ENCODE assay signal across 25 mouse cellular contexts in the genomic region with DNA sequence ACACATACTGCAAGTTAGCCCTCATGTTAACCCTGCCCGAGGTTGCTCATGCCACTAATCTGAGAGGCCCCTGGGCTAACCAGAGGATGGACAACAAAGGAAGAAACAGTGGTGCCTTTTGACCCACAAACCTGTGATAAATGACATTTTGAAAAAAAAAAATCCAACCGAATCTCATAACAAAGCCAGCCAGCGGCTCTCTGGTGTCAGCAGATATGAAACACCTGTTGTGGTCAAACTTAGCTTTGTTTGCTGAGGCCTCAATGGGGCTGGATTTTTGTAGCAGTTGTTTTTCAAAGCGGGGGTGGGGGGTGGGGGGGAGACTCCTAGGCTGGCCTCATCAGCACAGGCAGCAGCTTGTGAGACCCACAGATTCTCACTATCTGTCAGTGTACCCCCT.
DNase-seq lines count a peak whose midpoint lies in the region; ATAC-seq and TF ChIP-seq lines count a peak whose summit lies in the region.
"Had no signal": no experiment of that assay in that cellular context is flagged by ENCODE, and none has a peak within 500 bp of the region (broad histone marks: within the 10 kb centered on the region; RNA-seq: fewer than 3 reads in every experiment).

No protein-coding gene starts in this region.

- no peak overlapping the region for H3K4me3 ChIP-seq in embryonic facial prominence, embryonic 14.5 days (ENCODE audit: low read depth, low read length)
- H3K4me3 ChIP-seq in embryonic facial prominence, embryonic 10.5 days: no peak overlapping the region
- no peak overlapping the region for H3K4me3 ChIP-seq in limb, embryonic 14.5 days (replicated peaks; ENCODE audit: low read length)
- no peak overlapping the region for H3K4me3 ChIP-seq in midbrain, postnatal 0 days (ENCODE audit: low read depth, low read length)
- H3K4me3 ChIP-seq: heart, embryonic 12.5 days; kidney, embryonic 15.5 days; limb, embryonic 12.5 days; liver, embryonic 13.5 days; neural tube, embryonic 13.5 days; stomach, embryonic 15.5 days had no signal

- ATAC-seq in embryonic facial prominence, embryonic 14.5 days (ENCODE audit: low read depth): no peak
- no peak for ATAC-seq in limb, embryonic 14.5 days (ENCODE audit: low FRiP score, low read depth)
- no peak for ATAC-seq in midbrain, postnatal 0 days (ENCODE audit: low FRiP score)
- ATAC-seq: forebrain, postnatal 0 days; hindbrain, postnatal 0 days; intestine, postnatal 0 days had no signal

- no peak overlapping the region for H3K27ac ChIP-seq in embryonic facial prominence, embryonic 14.5 days (replicated peaks; ENCODE audit: low read depth, low read length)
- no peak overlapping the region for H3K27ac ChIP-seq in embryonic facial prominence, embryonic 10.5 days (replicated peaks)
- H3K27ac ChIP-seq in limb, embryonic 14.5 days (replicated peaks; ENCODE audit: low read depth, low read length): no peak overlapping the region
- H3K27ac ChIP-seq in midbrain, postnatal 0 days (ENCODE audit: low read depth, low read length): no peak overlapping the region
- H3K27ac ChIP-seq: hindbrain, postnatal 0 days; limb, embryonic 12.5 days; liver, embryonic 13.5 days; neural tube, embryonic 13.5 days; stomach, embryonic 15.5 days had no signal

- DNase-seq in embryonic facial prominence, embryonic 14.5 days (ENCODE audit: low spot score): peak; percentile 69
- DNase-seq in embryonic facial prominence, embryonic 10.5 days (ENCODE audit: low spot score): no peak
- peak; percentile 24 for DNase-seq in 416B (ENCODE audit: low read depth)
- DNase-seq in limb, embryonic 14.5 days (ENCODE audit: low spot score): peak; percentile 28
- peak; percentile 34 to 58 for DNase-seq in lung, postnatal 4 days
- DNase-seq in ovary, postnatal 36 days (ENCODE audit: low spot score): no peak
- no peak for DNase-seq in midbrain, postnatal 0 days (ENCODE audit: low spot score)
- no peak for DNase-seq in testis, postnatal 10 days (ENCODE audit: low spot score)
- DNase-seq: adrenal gland, adult 8-10 months; cerebellum, adult 18-20 months; cerebellum, postnatal 25 days; forebrain, postnatal 0 days; gastrocnemius, postnatal 14 days; heart, adult 11 months; liver, embryonic 13.5 days; midbrain, embryonic 14.5 days; right cerebral cortex, postnatal 4 days had no signal

- H3K9me3 ChIP-seq in embryonic facial prominence, embryonic 14.5 days (ENCODE audit: control insufficient read depth, low read length): no peaks in the 10 kb centered on the region
- H3K9me3 ChIP-seq in embryonic facial prominence, embryonic 10.5 days: no peaks in the 10 kb centered on the region
- H3K9me3 ChIP-seq in limb, embryonic 14.5 days (ENCODE audit: control insufficient read depth, low read length): no peaks in the 10 kb centered on the region
- no peaks in the 10 kb centered on the region for H3K9me3 ChIP-seq in midbrain, postnatal 0 days (ENCODE audit: low read length)
- H3K9me3 ChIP-seq: heart, embryonic 12.5 days; kidney, embryonic 15.5 days; limb, embryonic 12.5 days; liver, embryonic 13.5 days; neural tube, embryonic 13.5 days; stomach, embryonic 15.5 days had no signal

- H3K27me3 ChIP-seq in embryonic facial prominence, embryonic 14.5 days (replicated peaks; ENCODE audit: control insufficient read depth, insufficient read depth, low read length): no peaks in the 10 kb centered on the region
- peaks cover 13% of the 10 kb centered on the region for H3K27me3 ChIP-seq in embryonic facial prominence, embryonic 10.5 days (replicated peaks; ENCODE audit: low read depth, poor library complexity, severe bottlenecking)
- H3K27me3 ChIP-seq in limb, embryonic 14.5 days (ENCODE audit: control insufficient read depth, insufficient read depth, low read length): no peaks in the 10 kb centered on the region
- H3K27me3 ChIP-seq in midbrain, postnatal 0 days (ENCODE audit: insufficient read depth, low read length): no peaks in the 10 kb centered on the region
- H3K27me3 ChIP-seq: limb, embryonic 12.5 days; neural tube, embryonic 13.5 days; stomach, embryonic 15.5 days had no signal

- peaks cover 7% of the 10 kb centered on the region for H3K4me1 ChIP-seq in embryonic facial prominence, embryonic 14.5 days (ENCODE audit: control insufficient read depth, insufficient read depth, low read length)
- peaks cover 59% of the 10 kb centered on the region for H3K4me1 ChIP-seq in embryonic facial prominence, embryonic 10.5 days
- H3K4me1 ChIP-seq in limb, embryonic 14.5 days (ENCODE audit: control insufficient read depth, insufficient read depth, low read length): 0 out of 2 replicates have a peak, but pooled peaks cover 8% of the 10 kb centered on the region
- no peaks in the 10 kb centered on the region; the same call in 1 of the 2 replicates for H3K4me1 ChIP-seq in midbrain, postnatal 0 days (ENCODE audit: insufficient read depth, low read length)

- no peak overlapping the region for H3K4me2 ChIP-seq in embryonic facial prominence, embryonic 14.5 days (ENCODE audit: low read depth, low read length)
- no peak overlapping the region for H3K4me2 ChIP-seq in limb, embryonic 14.5 days (replicated peaks; ENCODE audit: low read depth, low read length, severe bottlenecking)
- no peak overlapping the region for H3K4me2 ChIP-seq in midbrain, postnatal 0 days (ENCODE audit: low read depth, low read length, poor library complexity, severe bottlenecking)
- H3K4me2 ChIP-seq: heart, embryonic 12.5 days; kidney, embryonic 15.5 days; limb, embryonic 12.5 days; liver, embryonic 13.5 days; neural tube, embryonic 13.5 days; stomach, embryonic 15.5 days had no signal

- TF ChIP-seq CTCF in midbrain, postnatal 0 days (IDR thresholded peaks at IDR 0.05): no peak

- 16% methylated on average over 4 of the region's 4 CpGs for WGBS in embryonic facial prominence, embryonic 14.5 days
- 42% methylated on average over 4 of the region's 4 CpGs for WGBS in embryonic facial prominence, embryonic 10.5 days
- WGBS in limb, embryonic 14.5 days: 44% methylated on average over 4 of the region's 4 CpGs
- 63% methylated on average over 4 of the region's 4 CpGs for WGBS in midbrain, postnatal 0 days

- no peak for TF ChIP-seq POLR2A in limb, embryonic 14.5 days (IDR thresholded peaks at IDR 0.05; ENCODE audit: borderline replicate concordance, extremely low read depth, insufficient read depth, insufficient read length)

- H3K36me3 ChIP-seq in embryonic facial prominence, embryonic 14.5 days (ENCODE audit: control insufficient read depth, insufficient read depth, low read length): no peaks in the 10 kb centered on the region
- H3K36me3 ChIP-seq in embryonic facial prominence, embryonic 10.5 days (replicated peaks): no peaks in the 10 kb centered on the region
- no peaks in the 10 kb centered on the region for H3K36me3 ChIP-seq in limb, embryonic 14.5 days (ENCODE audit: control insufficient read depth, insufficient read depth, low read length)
- H3K36me3 ChIP-seq in midbrain, postnatal 0 days (ENCODE audit: insufficient read depth, low read length): no peaks in the 10 kb centered on the region
- H3K36me3 ChIP-seq: G1E; heart, embryonic 12.5 days; kidney, embryonic 15.5 days; limb, embryonic 12.5 days; liver, embryonic 13.5 days; neural tube, embryonic 13.5 days; stomach, embryonic 15.5 days had no signal

- H3K9ac ChIP-seq in embryonic facial prominence, embryonic 14.5 days (ENCODE audit: low read depth, low read length): no peak overlapping the region
- no peak overlapping the region for H3K9ac ChIP-seq in limb, embryonic 14.5 days (ENCODE audit: low read depth, low read length, severe bottlenecking)
- H3K9ac ChIP-seq in midbrain, postnatal 0 days (replicated peaks; ENCODE audit: low read length, poor library complexity, severe bottlenecking): no peak overlapping the region
- H3K9ac ChIP-seq: forebrain, postnatal 0 days; heart, embryonic 12.5 days; kidney, embryonic 15.5 days; limb, embryonic 12.5 days; liver, embryonic 13.5 days; neural tube, embryonic 13.5 days; stomach, embryonic 15.5 days had no signal

Comparison
In these comparisons a context has a peak if more than half of its experiments do, and no peak if none do; other contexts are left out.
1. DNase-seq: peak in embryonic facial prominence, embryonic 14.5 days (single experiment), 416B (single experiment), limb, embryonic 14.5 days (single experiment) and lung, postnatal 4 days (2 of 2); none in embryonic facial prominence, embryonic 10.5 days (single experiment), ovary, postnatal 36 days (single experiment), midbrain, postnatal 0 days (single experiment) and testis, postnatal 10 days (single experiment).